Mouse (Mus musculus) erythroblast, embryonic 14.5 days (primary cell): Measurements from ENCODE around the gene Tmem220. TPM values are rescaled to one million over a fixed set of nuclear protein-coding genes. Genes with fewer than 3 reads are reported as not detected.

ENCODE experiments used
- H3K27me3 ChIP-seq: 2 replicates; pipeline ENCODE4 v1.6.1; 2012; ENCODE audit warnings: inconsistent platforms; ENCODE audit not compliant: control insufficient read depth
- H3K36me3 ChIP-seq: 2 replicates; pipeline ENCODE4 v1.6.1; 2012; ENCODE audit warnings: mild to moderate bottlenecking, inconsistent platforms; ENCODE audit not compliant: control insufficient read depth
- H3K4me1 ChIP-seq: 2 replicates; pipeline ENCODE4 v1.6.1; 2012; ENCODE audit warnings: inconsistent platforms; ENCODE audit not compliant: control insufficient read depth
- H3K4me3 ChIP-seq: replicated peaks from 2 replicates; pipeline ENCODE3; 2012; ENCODE audit warnings: moderate library complexity, mild to moderate bottlenecking, inconsistent platforms
- H3K9me3 ChIP-seq: 2 replicates; pipeline ENCODE4 v1.6.1; 2012; ENCODE audit warnings: low read length, inconsistent platforms, mixed read lengths; ENCODE audit not compliant: control insufficient read depth
- GATA1 ChIP-seq: IDR thresholded peaks from 2 replicates; pipeline ENCODE4 v1.6.1; 2012; ENCODE audit warnings: low read length, inconsistent platforms, mixed read lengths
- TAL1 ChIP-seq: IDR thresholded peaks from 3 replicates; pipeline ENCODE4 v1.6.1; 2012; ENCODE audit warnings: low read length, inconsistent platforms, mixed read lengths
- polyA plus RNA-seq: library from polyadenylated mRNA; stranded (reverse); fragments of >175 nt; gene quantifications from 2 replicates; pipeline ENCODE4 v1.2.3, GENCODE M21; 2012

Tmem220 gene
- polyA plus RNA-seq, 1 experiment: not detected

- H3K9me3 ChIP-seq: no peaks in the 10 kb centered on the region
- peaks cover 31% of the 10 kb centered on the region for H3K27me3 ChIP-seq
- no peaks in the 10 kb centered on the region for H3K36me3 ChIP-seq
- TF ChIP-seq GATA1: no peak
- TF ChIP-seq TAL1: no peak
- H3K4me1 ChIP-seq: no peaks in the 10 kb centered on the region
- H3K4me3 ChIP-seq: no peak overlapping the region
Observed at GRCm38 (mm10) chr11:67083712-67084340, 58.9 kb downstream of the Tmem220 start.

Other genes with a start within 250 kb of the Tmem220 start
- gene Pirt, start 113.2 kb upstream of the Tmem220 start, polyA plus RNA-seq: 0.01 TPM in 1 of 2 replicates, not detected in the other
- not detected in 2 replicates for gene Tmem238l, start 68.5 kb upstream of the Tmem220 start, polyA plus RNA-seq
- gene Adprm, start 27.4 kb downstream of the Tmem220 start, polyA plus RNA-seq: 0.11 and 0.21 TPM in 2 replicates
- gene Sco1, start 27.5 kb downstream of the Tmem220 start, polyA plus RNA-seq: 0.03 and 0.09 TPM in 2 replicates
- gene Myh3, start 53.1 kb downstream of the Tmem220 start, polyA plus RNA-seq: not detected in 2 replicates
- gene Myh2, start 145.9 kb downstream of the Tmem220 start, polyA plus RNA-seq: not detected in 2 replicates
- gene Myh1, start 174.9 kb downstream of the Tmem220 start, polyA plus RNA-seq: not detected in 2 replicates
- gene Myh4, start 212.9 kb downstream of the Tmem220 start, polyA plus RNA-seq: not detected in 2 replicates